Mouse (Mus musculus): ENCODE measurements around the gene Cd200r3. TPM values are rescaled to one million over a fixed set of nuclear protein-coding genes. Genes with fewer than 3 reads are reported as not detected.

Gene Cd200r3
- polyA plus RNA-seq, 1 experiment: not detected

- peak; percentile 9 to 12 for DNase-seq
- H3K27ac ChIP-seq (ENCODE audit: insufficient read depth, low read length): no peak overlapping the region
- no peaks in the 10 kb centered on the region for H3K4me1 ChIP-seq (ENCODE audit: control insufficient read depth, insufficient read depth, low read length)
- 66% methylated on average over 4 of the region's 4 CpGs for WGBS
- H3K4me3 ChIP-seq (replicated peaks; ENCODE audit: insufficient read depth, low read depth, low read length): no peak overlapping the region
- H3K27me3 ChIP-seq (ENCODE audit: control insufficient read depth, insufficient read depth, low read length): no peaks in the 10 kb centered on the region
- TF ChIP-seq CTCF (IDR thresholded peaks at IDR 0.05; ENCODE audit: borderline replicate concordance, insufficient read depth, low read depth, low read length) (peak; percentile 11; the same call in 1 of the 2 replicates), POLR2A (IDR thresholded peaks at IDR 0.05; ENCODE audit: borderline replicate concordance, insufficient read depth, low read length) (no peak)
Observed at GRCm38 (mm10) chr16:45023904-45024303, 80.4 kb downstream of the Cd200r3 start.

DNA sequence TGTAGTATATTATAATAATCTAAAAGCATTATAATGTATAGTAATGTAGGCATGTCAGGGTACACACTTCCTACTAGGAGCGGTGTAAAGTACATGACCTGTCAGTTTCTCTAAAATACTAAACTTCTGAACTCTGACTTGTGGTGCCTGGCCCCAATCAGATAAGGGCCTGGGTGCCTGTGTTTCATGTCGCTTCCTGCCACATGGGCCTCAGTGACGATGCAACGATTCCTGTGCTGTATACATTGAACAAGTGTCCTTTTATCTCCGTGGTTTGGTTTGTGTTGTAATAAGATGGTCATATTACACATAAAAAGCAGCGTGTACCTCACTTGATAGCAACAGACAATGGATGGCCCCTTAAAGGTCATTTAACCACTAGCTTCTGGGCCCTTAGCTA, 81.8 kb downstream of the Cd200r3 start:
- Histone ChIP-seq H3K4me3 (replicated peaks; ENCODE audit: insufficient read depth, low read depth, low read length) (no peak overlapping the region), H3K27me3 (ENCODE audit: control insufficient read depth, insufficient read depth, low read length) (no peaks in the 10 kb centered on the region), H3K4me1 (ENCODE audit: control insufficient read depth, insufficient read depth, low read length) (no peaks in the 10 kb centered on the region), H3K27ac (ENCODE audit: insufficient read depth, low read length) (no peak overlapping the region)
- 86% methylated on average over 6 of the region's 6 CpGs for WGBS
- no peak for TF ChIP-seq POLR2A (IDR thresholded peaks at IDR 0.05; ENCODE audit: borderline replicate concordance, insufficient read depth, low read length)
- no peak for TF ChIP-seq CTCF (IDR thresholded peaks at IDR 0.05; ENCODE audit: borderline replicate concordance, insufficient read depth, low read depth, low read length)
- DNase-seq: no peak

DNA sequence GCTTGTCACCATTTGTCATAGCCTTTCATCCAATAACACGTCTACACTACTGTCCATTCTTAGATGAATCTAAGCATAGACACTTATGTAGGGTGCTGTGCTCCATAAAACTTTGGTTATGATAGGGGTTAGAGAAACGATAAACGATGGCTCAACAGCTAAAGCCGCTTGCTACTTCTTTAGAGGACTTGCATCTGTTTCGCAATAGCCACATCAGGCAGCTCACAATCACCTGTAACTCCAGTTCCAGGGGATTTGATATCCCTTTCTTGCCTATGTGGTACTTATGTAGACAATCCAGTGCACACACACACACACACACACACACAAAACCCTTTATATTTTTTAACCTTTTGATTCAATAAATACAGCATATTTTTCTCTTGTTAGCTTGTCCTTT, 85.6 kb downstream of the Cd200r3 start:
- no peak overlapping the region for H3K4me3 ChIP-seq (replicated peaks; ENCODE audit: insufficient read depth, low read depth, low read length)
- DNase-seq: no peak
- no peaks in the 10 kb centered on the region for H3K4me1 ChIP-seq (ENCODE audit: control insufficient read depth, insufficient read depth, low read length)
- no peak for TF ChIP-seq POLR2A (IDR thresholded peaks at IDR 0.05; ENCODE audit: borderline replicate concordance, insufficient read depth, low read length)
- TF ChIP-seq CTCF (IDR thresholded peaks at IDR 0.05; ENCODE audit: borderline replicate concordance, insufficient read depth, low read depth, low read length): no peak
- WGBS: 95% methylated on average over 5 of the region's 5 CpGs
- H3K27ac ChIP-seq (ENCODE audit: insufficient read depth, low read length): no peak overlapping the region
- no peaks in the 10 kb centered on the region for H3K27me3 ChIP-seq (ENCODE audit: control insufficient read depth, insufficient read depth, low read length)

DNA sequence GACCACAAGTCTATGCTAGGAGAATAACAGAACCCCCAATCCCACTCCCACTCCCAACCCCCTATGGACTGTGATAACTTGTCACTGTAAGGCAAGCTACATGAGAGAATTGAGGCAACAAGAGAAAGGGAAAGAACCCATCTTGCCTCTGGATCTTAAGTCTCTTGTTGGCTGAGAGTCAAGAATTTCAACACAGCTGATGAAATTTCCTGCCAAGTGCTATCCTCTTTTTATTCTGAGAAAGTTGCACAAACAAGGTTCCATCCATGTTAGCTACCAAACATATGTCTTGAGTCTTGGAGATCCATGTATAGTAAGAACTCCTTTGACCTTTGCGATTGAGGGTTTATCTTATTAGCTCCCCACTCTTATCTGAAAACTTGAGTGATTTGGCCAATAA, 86.0 kb downstream of the Cd200r3 start:
- no peaks in the 10 kb centered on the region for H3K4me1 ChIP-seq (ENCODE audit: control insufficient read depth, insufficient read depth, low read length)
- DNase-seq: no peak
- 98% methylated on average over 1 of the region's 1 CpGs for WGBS
- no peak for TF ChIP-seq POLR2A (IDR thresholded peaks at IDR 0.05; ENCODE audit: borderline replicate concordance, insufficient read depth, low read length)
- TF ChIP-seq CTCF (IDR thresholded peaks at IDR 0.05; ENCODE audit: borderline replicate concordance, insufficient read depth, low read depth, low read length): no peak
- H3K4me3 ChIP-seq (replicated peaks; ENCODE audit: insufficient read depth, low read depth, low read length): no peak overlapping the region
- H3K27ac ChIP-seq (ENCODE audit: insufficient read depth, low read length): no peak overlapping the region
- no peaks in the 10 kb centered on the region for H3K27me3 ChIP-seq (ENCODE audit: control insufficient read depth, insufficient read depth, low read length)

- H3K4me3 ChIP-seq (replicated peaks; ENCODE audit: insufficient read depth, low read depth, low read length): no peak overlapping the region
- no peak for DNase-seq
- TF ChIP-seq CTCF (IDR thresholded peaks at IDR 0.05; ENCODE audit: borderline replicate concordance, insufficient read depth, low read depth, low read length) (no peak), POLR2A (IDR thresholded peaks at IDR 0.05; ENCODE audit: borderline replicate concordance, insufficient read depth, low read length) (no peak)
- H3K4me1 ChIP-seq (ENCODE audit: control insufficient read depth, insufficient read depth, low read length): no peaks in the 10 kb centered on the region
- no peak overlapping the region for H3K27ac ChIP-seq (ENCODE audit: insufficient read depth, low read length)
- no peaks in the 10 kb centered on the region for H3K27me3 ChIP-seq (ENCODE audit: control insufficient read depth, insufficient read depth, low read length)
- WGBS: 86% methylated on average over 4 of the region's 4 CpGs
Observed at GRCm38 (mm10) chr16:45030127-45030526, 86.6 kb downstream of the Cd200r3 start.

DNA sequence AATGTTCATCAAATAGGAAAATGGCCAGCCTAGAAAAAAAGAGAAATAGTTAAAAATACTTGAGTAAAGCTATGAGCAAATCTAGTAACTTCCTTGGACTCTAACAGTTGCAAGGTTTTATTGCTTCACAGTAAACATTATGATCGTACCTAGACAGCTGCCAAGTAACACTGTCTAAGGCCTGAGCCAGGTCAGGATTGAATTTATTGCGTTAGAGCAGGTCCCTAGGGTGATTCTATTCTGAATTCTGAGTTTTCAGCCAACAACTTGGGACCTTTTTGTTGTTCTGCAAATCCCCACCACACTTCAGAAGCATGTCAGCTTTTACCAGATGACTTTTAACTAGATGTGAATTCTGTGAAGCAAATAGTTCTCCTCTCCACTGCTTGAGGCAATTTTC, 87.3 kb downstream of the Cd200r3 start:
- Histone ChIP-seq H3K4me1 (ENCODE audit: control insufficient read depth, insufficient read depth, low read length) (no peaks in the 10 kb centered on the region), H3K27me3 (ENCODE audit: control insufficient read depth, insufficient read depth, low read length) (no peaks in the 10 kb centered on the region), H3K4me3 (replicated peaks; ENCODE audit: insufficient read depth, low read depth, low read length) (no peak overlapping the region), H3K27ac (ENCODE audit: insufficient read depth, low read length) (no peak overlapping the region)
- WGBS: 48% methylated on average over 2 of the region's 2 CpGs
- TF ChIP-seq CTCF (IDR thresholded peaks at IDR 0.05; ENCODE audit: borderline replicate concordance, insufficient read depth, low read depth, low read length) (no peak), POLR2A (IDR thresholded peaks at IDR 0.05; ENCODE audit: borderline replicate concordance, insufficient read depth, low read length) (no peak)
- no peak for DNase-seq

Other genes starting within 250 kb of the Cd200r3 start
- 3.9 and 5.0 TPM in 2 replicates for gene Nepro, start 219.4 kb upstream of the Cd200r3 start, polyA plus RNA-seq (2012; rRNA removed)
- gene Gtpbp8, start 197.3 kb upstream of the Cd200r3 start, polyA plus RNA-seq (2012; rRNA removed): 19.2 and 22.5 TPM in 2 replicates
- gene Cd200r1, start 177.9 kb upstream of the Cd200r3 start, polyA plus RNA-seq (2012; rRNA removed): 0.18 and 0.24 TPM in 2 replicates
- 0.15 and 0.24 TPM in 2 replicates for gene Cd200r4, start 131.9 kb upstream of the Cd200r3 start, polyA plus RNA-seq (2012; rRNA removed)
- gene Cd200r2, start 76.6 kb upstream of the Cd200r3 start, polyA plus RNA-seq (2012; rRNA removed): 0.25 and 0.28 TPM in 2 replicates
- gene Ccdc80, start 149.7 kb downstream of the Cd200r3 start, polyA plus RNA-seq (2012; rRNA removed): 3.2 and 3.8 TPM in 2 replicates
- gene Slc35a5, start 215.0 kb downstream of the Cd200r3 start, polyA plus RNA-seq (2012; rRNA removed): 40.0 and 40.8 TPM in 2 replicates
- gene Atg3, start 215.1 kb downstream of the Cd200r3 start, polyA plus RNA-seq (2012; rRNA removed): 52.1 and 54.8 TPM in 2 replicates